Mouse (Mus musculus): ENCODE measurements at regions not wholly inside any gene's neighbourhood (a gene's known extent, or its start where the extent isn't known, plus 50 kb on each side); places are given as distances from the start of the nearest gene placed in this dataset.

- Histone ChIP-seq H3K4me1 (ENCODE audit: insufficient read depth) (no peaks in the 10 kb centered on the region), H3K9me3 (ENCODE audit: low read depth, low read length) (no peaks in the 10 kb centered on the region), H3K4me2 (no peak overlapping the region), H3K36me3 (ENCODE audit: insufficient read depth) (no peaks in the 10 kb centered on the region), H3K4me3 (ENCODE audit: low read depth, low read length) (no peak overlapping the region), H3K9ac (no peak overlapping the region), H3K27ac (ENCODE audit: low read depth) (no peak overlapping the region), H3K27me3 (ENCODE audit: insufficient read depth, low read length) (no peaks in the 10 kb centered on the region)
- no peak for ATAC-seq (ENCODE audit: insufficient read depth)
- 87% methylated on average over 7 of the region's 7 CpGs for WGBS
- DNase-seq, result no peak
- TF ChIP-seq CTCF (IDR thresholded peaks at IDR 0.05; ENCODE audit: low read depth), result no peak
These were observed 734.7 kb upstream of the Nrsn1 start for GRCm38 (mm10) chr13:26004768-26005560.

GRCm38 (mm10) chr13:25993526-25993925 is 723.2 kb upstream of the Nrsn1 start:
- DNase-seq (no peak), ATAC-seq (ENCODE audit: insufficient read depth) (no peak)
- Histone ChIP-seq H3K9ac (no peak overlapping the region), H3K36me3 (ENCODE audit: insufficient read depth) (no peaks in the 10 kb centered on the region), H3K27me3 (ENCODE audit: insufficient read depth, low read length) (no peaks in the 10 kb centered on the region), H3K9me3 (ENCODE audit: low read depth, low read length) (no peaks in the 10 kb centered on the region), H3K4me2 (no peak overlapping the region), H3K4me1 (ENCODE audit: insufficient read depth) (no peaks in the 10 kb centered on the region), H3K27ac (ENCODE audit: low read depth) (no peak overlapping the region), H3K4me3 (ENCODE audit: low read depth, low read length) (no peak overlapping the region)
- TF ChIP-seq CTCF (IDR thresholded peaks at IDR 0.05; ENCODE audit: low read depth), result no peak
- 69% methylated on average over 1 of the region's 1 CpGs for WGBS

- WGBS, result 43% methylated on average over 5 of the region's 5 CpGs
- no peaks in the 10 kb centered on the region for H3K4me1 ChIP-seq (ENCODE audit: insufficient read depth)
- no peaks in the 10 kb centered on the region for H3K9me3 ChIP-seq (ENCODE audit: low read depth, low read length)
- H3K27me3 ChIP-seq (ENCODE audit: insufficient read depth, low read length), result no peaks in the 10 kb centered on the region
- no peak for TF ChIP-seq CTCF (IDR thresholded peaks at IDR 0.05; ENCODE audit: low read depth)
- no peak overlapping the region for H3K4me2 ChIP-seq
- ATAC-seq (ENCODE audit: insufficient read depth) (no peak), DNase-seq (peak; percentile 9)
- no peak overlapping the region for H3K9ac ChIP-seq
- H3K36me3 ChIP-seq (ENCODE audit: insufficient read depth), result no peaks in the 10 kb centered on the region
- H3K27ac ChIP-seq (ENCODE audit: low read depth), result no peak overlapping the region
- H3K4me3 ChIP-seq (ENCODE audit: low read depth, low read length), result no peak overlapping the region
These were observed 718.9 kb upstream of the Nrsn1 start for GRCm38 (mm10) chr13:25989067-25989756.

GRCm38 (mm10) chr13:25984535-25984934 is 714.2 kb upstream of the Nrsn1 start:
- H3K27me3 ChIP-seq (ENCODE audit: insufficient read depth, low read length), result no peaks in the 10 kb centered on the region
- ATAC-seq (ENCODE audit: insufficient read depth) (no peak), DNase-seq (no peak)
- TF ChIP-seq CTCF (IDR thresholded peaks at IDR 0.05; ENCODE audit: low read depth), result no peak
- H3K36me3 ChIP-seq (ENCODE audit: insufficient read depth), result no peaks in the 10 kb centered on the region
- H3K4me3 ChIP-seq (ENCODE audit: low read depth, low read length), result no peak overlapping the region
- no peak overlapping the region for H3K9ac ChIP-seq
- 92% methylated on average over 1 of the region's 1 CpGs for WGBS
- no peaks in the 10 kb centered on the region for H3K9me3 ChIP-seq (ENCODE audit: low read depth, low read length)
- no peak overlapping the region for H3K27ac ChIP-seq (ENCODE audit: low read depth)
- no peaks in the 10 kb centered on the region for H3K4me1 ChIP-seq (ENCODE audit: insufficient read depth)
- no peak overlapping the region for H3K4me2 ChIP-seq

- 50% methylated on average over 1 of the region's 1 CpGs for WGBS
- no peak for TF ChIP-seq CTCF (IDR thresholded peaks at IDR 0.05; ENCODE audit: low read depth)
- Histone ChIP-seq H3K4me1 (ENCODE audit: insufficient read depth) (no peaks in the 10 kb centered on the region), H3K36me3 (ENCODE audit: insufficient read depth) (no peaks in the 10 kb centered on the region), H3K4me3 (ENCODE audit: low read depth, low read length) (no peak overlapping the region), H3K27ac (ENCODE audit: low read depth) (no peak overlapping the region), H3K27me3 (ENCODE audit: insufficient read depth, low read length) (no peaks in the 10 kb centered on the region), H3K9ac (no peak overlapping the region), H3K4me2 (no peak overlapping the region), H3K9me3 (ENCODE audit: low read depth, low read length) (no peaks in the 10 kb centered on the region)
- DNase-seq, result no peak
- no peak for ATAC-seq (ENCODE audit: insufficient read depth)
These were observed 713.4 kb upstream of the Nrsn1 start for GRCm38 (mm10) chr13:25983659-25984058.

GRCm38 (mm10) chr13:25978648-25979047 is 708.3 kb upstream of the Nrsn1 start:
- WGBS, result 58% methylated on average over 1 of the region's 1 CpGs
- ATAC-seq (ENCODE audit: insufficient read depth) (no peak), DNase-seq (no peak)
- H3K36me3 ChIP-seq (ENCODE audit: insufficient read depth), result no peaks in the 10 kb centered on the region
- no peaks in the 10 kb centered on the region for H3K4me1 ChIP-seq (ENCODE audit: insufficient read depth)
- no peaks in the 10 kb centered on the region for H3K9me3 ChIP-seq (ENCODE audit: low read depth, low read length)
- no peak overlapping the region for H3K4me3 ChIP-seq (ENCODE audit: low read depth, low read length)
- H3K27ac ChIP-seq (ENCODE audit: low read depth), result no peak overlapping the region
- no peaks in the 10 kb centered on the region for H3K27me3 ChIP-seq (ENCODE audit: insufficient read depth, low read length)
- no peak for TF ChIP-seq CTCF (IDR thresholded peaks at IDR 0.05; ENCODE audit: low read depth)
- no peak overlapping the region for H3K4me2 ChIP-seq
- H3K9ac ChIP-seq, result no peak overlapping the region

GRCm38 (mm10) chr13:25958592-25958991 is 688.3 kb upstream of the Nrsn1 start:
- Histone ChIP-seq H3K9me3 (ENCODE audit: low read depth, low read length) (no peaks in the 10 kb centered on the region), H3K36me3 (ENCODE audit: insufficient read depth) (no peaks in the 10 kb centered on the region), H3K4me3 (ENCODE audit: low read depth, low read length) (no peak overlapping the region), H3K9ac (no peak overlapping the region), H3K4me2 (no peak overlapping the region), H3K27me3 (ENCODE audit: insufficient read depth, low read length) (no peaks in the 10 kb centered on the region), H3K4me1 (ENCODE audit: insufficient read depth) (no peaks in the 10 kb centered on the region), H3K27ac (ENCODE audit: low read depth) (no peak overlapping the region)
- TF ChIP-seq CTCF (IDR thresholded peaks at IDR 0.05; ENCODE audit: low read depth), result no peak
- peak; percentile 82 for DNase-seq
- peak; percentile 76 for ATAC-seq (ENCODE audit: insufficient read depth)

All from lung, embryonic 14.5 days (tissue).